Mouse (Mus musculus): ENCODE measurements around the gene Padi6. TPM values are rescaled to one million over a fixed set of nuclear protein-coding genes. Genes with fewer than 3 reads are reported as not detected.

Gene Padi6
- total RNA-seq, 2 experiments from 2014 or later: 0.34 to 1.2 TPM

DNA sequence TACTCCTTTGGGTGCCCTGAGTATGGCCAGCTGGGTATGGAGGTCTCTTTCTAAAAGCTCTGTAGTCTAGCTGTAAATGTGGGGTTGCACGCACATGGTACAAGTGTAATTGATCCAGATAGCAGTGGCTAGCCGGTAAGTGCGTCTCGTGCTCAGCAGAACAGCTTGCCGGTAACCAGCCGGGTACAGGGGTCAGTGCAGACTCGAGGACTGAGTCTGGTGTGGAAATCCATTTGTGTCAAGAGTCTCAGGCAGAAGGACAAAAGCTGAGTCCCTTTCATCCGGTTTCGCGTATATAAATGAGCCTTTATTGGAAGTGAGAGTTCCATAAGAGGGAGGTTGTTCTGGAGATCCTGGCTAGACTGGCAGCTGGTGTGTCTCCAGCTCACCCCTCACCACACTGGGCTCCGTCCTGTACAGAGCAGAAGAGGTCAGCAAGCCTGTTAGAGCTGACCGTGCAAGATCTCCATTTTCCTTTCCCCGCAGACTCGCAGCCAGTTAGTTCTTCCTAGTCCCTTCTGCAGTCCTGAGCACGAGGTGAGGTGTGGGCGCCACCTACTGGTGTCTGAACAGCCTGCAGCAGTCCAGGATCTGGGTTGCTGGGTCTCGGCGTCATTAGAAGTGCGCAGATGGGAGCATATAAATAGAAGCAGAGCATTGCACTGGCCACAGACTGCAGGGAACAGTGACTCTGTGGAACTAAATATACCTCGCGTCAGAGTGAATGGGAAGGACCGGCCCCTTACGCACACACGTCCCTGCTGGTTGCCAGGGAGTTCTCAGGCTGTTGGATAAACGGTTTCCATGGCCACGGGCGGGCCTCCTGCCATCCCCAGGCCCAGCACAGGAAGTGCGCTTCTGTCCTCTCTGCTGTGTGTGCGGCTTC lies 28.7 kb downstream of the Padi6 start:
- intact Hi-C loops (cut with DNase I): loop anchor here (1.0 to 5.0 kb wide), 3 partner anchors 13 to 244 kb away; partner anchors contain the start of gene Rcc2
- DNase-seq (ENCODE audit: low spot score in 2 of 2): peak; percentile 97 to 98

DNA sequence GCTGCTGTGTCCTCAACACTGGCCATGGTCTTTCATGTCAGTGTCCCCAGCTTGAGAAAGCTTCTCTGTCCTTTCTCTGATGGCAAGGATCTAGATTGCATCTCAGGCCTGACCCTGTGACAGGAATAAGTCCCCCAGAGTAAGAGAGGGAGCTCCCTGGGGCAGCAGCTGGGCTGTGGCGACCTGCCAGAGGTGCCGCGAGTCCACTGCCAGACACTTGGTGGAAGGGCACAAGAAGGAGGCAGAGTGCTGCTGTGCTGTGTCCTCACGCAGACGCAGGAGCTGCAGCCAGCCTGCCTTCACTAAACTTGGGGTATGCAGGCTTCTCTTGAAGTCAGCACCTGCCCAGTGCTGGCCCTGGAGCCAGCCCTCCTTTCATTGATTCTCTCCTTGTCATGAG lies 31.1 kb downstream of the Padi6 start:
- DNase-seq (ENCODE audit: low spot score in 2 of 2): no peak
- intact Hi-C loops (cut with DNase I): loop anchor here (5.0 kb wide), 1 partner anchor 246 kb away; no protein-coding TSS in a partner anchor

GRCm38 (mm10) chr4:140710781-140711180 lies 31.7 kb downstream of the Padi6 start:
- no peak for DNase-seq (ENCODE audit: low spot score in 2 of 2)
- intact Hi-C loops (cut with DNase I): loop anchor here (5.0 kb wide), 1 partner anchor 247 kb away; no protein-coding TSS in a partner anchor

GRCm38 (mm10) chr4:140709617-140710016 lies 32.8 kb downstream of the Padi6 start:
- DNase-seq (ENCODE audit: low spot score in 2 of 2): no peak
- intact Hi-C loops (cut with DNase I): loop anchor here (5.0 kb wide), 1 partner anchor 248 kb away; no protein-coding TSS in a partner anchor

GRCm38 (mm10) chr4:140709111-140709510 lies 33.3 kb downstream of the Padi6 start:
- no peak for DNase-seq (ENCODE audit: low spot score in 2 of 2)
- intact Hi-C loops (cut with DNase I): no loop called here

GRCm38 (mm10) chr4:140708297-140708927 lies 34.0 kb downstream of the Padi6 start:
- intact Hi-C loops (cut with DNase I): no loop called here
- DNase-seq (ENCODE audit: low spot score in 2 of 2): no peak

DNA sequence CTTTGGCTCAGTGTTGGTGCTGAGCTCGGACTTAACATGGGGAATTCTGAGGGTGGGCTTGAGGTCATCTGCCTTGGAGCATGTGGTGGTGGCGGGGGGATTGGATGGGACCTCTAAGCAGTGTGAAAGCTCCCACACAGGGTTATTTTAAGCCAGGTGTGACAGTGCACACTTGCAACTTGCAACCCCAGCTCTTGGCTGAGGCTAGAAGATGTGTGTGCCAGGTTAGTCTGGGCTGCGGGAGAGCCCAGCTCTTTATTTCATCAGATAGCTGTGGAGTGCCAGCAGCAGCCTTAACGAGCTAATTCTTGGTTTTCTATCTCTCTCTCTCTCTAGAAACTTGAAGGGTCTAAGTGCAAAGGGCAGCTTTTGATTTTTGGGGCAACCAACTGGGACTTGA lies 34.8 kb downstream of the Padi6 start:
- DNase-seq (ENCODE audit: low spot score in 2 of 2): no peak
- intact Hi-C loops (cut with DNase I): no loop called here

DNA sequence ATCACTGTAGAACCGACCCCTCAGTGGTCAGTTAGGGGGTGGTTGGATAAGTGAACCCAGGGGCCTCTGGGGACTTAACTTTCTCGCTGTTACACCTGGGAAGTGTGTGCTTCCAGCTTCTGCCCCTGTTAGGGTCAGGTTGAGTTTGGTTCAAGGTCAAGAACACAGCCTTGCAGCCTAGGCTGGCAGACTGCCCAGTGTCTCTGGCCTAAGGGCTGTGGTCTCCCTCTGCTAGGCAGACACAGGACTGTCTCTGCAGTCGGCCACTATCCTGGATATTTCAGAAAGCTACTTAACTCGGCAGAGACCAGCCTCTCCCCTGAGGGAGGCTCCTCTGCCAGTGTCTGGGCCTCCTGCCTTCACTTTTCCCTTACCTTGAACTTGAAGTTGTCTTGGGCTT lies 38.3 kb downstream of the Padi6 start:
- no peak for DNase-seq (ENCODE audit: low spot score in 2 of 2)
- intact Hi-C loops (cut with DNase I): no loop called here

DNA sequence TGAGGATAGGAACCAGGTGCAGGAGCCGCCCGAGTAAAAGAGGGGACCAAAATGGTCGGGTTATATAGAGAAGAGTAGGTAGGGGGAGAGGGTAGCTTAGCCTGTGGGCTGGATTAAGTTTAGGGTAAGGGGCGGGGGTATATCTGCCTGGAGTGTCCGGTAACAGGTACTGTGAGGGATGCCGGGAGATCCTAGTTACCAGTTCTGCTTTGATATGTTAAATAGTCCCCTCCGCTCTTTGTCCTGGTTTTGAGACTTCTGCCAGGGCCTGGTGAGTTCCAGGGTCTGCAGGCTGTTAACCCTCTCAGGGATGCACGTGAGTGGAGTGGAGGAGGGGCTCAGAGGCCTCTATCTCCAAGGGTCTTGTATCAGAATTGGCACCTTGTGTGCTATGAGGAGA lies 38.8 kb downstream of the Padi6 start:
- DNase-seq (ENCODE audit: low spot score in 2 of 2): no peak
- intact Hi-C loops (cut with DNase I): no loop called here

DNA sequence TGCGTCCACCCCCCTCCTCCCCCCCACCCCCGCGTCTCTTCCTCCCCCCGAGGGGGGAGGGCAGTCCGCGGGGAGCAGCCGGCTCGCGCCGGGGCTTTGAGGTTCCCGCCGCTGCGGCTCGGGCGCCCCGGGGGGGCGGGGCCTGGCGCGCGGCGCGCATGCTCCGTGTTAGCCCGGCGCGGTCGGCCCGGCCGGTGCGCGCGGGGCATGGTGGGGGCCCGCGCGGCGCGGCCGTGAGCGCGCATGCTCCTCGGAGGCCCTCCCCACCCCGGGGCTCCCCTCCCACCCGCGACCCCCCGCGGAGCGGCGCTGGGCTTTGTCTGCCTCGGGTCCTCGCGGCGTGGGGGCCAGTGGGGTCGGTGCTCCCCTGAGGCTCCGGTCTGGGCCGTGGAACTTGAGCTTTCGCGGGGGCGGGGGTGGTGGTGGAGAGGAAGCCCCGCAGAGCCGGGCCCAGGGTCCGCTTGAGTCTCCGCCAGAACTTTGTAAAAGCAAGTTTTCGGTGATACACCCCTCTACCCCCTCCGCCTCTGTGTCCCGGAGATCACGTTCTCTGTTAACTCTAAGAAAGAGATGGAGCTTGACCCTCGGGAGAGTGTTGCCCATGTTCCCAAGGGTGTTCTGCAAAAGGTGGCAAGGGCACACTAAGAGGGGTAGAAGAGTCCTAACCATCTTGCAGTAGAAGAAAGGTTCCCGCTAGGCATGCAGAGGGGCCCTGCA lies 39.7 kb downstream of the Padi6 start:
- intact Hi-C loops (cut with DNase I): no loop called here
- peak; percentile 77 to 85 for DNase-seq (ENCODE audit: low spot score in 2 of 2)

DNA sequence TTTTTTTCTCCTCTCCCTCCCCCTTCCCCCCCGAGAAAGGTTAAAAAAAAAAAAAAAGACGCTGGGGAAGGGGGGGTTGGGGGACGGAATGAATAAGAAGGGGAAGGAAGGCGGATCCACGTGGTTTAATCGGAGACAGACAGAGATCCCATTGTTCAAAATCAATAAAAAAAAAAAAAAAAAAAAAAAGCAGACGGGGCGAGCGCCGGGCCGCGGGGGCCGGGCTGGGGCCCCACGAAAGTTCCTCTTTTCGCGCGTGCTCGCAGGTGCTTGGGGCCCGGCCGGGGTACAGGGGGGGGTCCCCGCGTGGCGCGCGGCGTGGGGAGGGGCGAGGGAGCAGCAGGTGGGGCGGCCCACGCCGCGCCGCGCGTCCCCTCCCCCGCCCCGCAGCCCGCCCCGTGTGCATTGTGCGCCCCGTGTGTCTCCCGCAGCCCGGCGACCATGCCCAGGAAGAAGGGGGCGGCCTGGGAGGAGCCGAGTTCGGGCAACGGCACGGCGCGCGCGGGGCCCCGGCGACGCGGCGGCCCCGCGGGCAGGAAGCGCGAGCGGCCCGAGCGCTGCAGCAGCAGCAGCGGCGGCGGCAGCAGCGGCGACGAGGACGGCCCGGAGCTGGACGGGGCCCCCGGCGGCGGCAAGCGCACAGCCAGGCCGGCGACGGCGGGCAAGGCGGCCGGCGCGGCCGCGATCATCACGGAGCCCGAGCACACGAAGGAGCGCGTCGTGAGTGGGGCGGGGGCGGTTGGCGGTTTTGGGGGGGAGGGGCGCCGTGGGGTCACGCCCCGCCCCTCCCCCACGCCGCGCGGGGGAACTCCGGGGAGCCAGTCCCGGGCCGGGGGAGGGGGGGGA lies 40.5 kb downstream of the Padi6 start:
- DNase-seq (ENCODE audit: low spot score in 2 of 2): peak in 1 of 2 experiments; percentile 53
- intact Hi-C loops (cut with DNase I): loop anchor here (2.0 kb wide), 1 partner anchor 13 kb away; no protein-coding TSS in a partner anchor

DNA sequence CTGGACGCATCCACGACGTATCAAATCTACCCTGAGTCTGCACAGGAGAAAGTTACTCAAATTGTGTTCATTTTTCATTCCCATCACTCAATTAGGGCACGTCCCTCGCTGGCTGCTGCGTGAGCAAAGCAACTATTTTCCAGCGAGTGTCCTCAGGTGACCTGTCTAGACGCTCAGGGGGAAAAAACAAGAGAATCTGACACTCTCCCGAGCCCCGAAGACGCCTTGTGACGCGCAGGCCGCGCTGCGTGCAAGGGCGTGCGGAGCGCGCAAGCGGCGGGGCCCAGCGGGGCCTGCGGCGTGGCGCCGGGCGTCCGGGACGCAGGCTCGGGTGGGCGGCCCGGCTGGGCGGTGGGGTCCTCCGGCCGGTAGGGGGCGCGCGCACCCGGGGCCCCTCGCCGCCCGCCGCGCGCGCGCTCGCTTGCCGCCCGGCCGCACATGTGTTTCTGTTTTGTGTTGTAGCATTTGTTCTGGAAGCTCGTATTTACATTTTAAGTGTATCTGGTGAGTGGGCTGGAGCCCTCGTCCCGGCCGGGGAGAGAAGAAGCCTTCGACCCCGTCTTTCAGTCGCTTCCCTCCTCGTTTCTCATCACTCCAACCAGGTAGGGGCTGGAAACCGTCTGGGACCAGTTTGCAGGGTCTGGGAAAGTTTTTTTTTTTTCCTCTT lies 41.3 kb downstream of the Padi6 start:
- intact Hi-C loops (cut with DNase I): loop anchor here (2.0 kb wide), 1 partner anchor 14 kb away; no protein-coding TSS in a partner anchor
- peak; percentile 81 to 87 for DNase-seq (ENCODE audit: low spot score in 2 of 2)

- no peak for DNase-seq (ENCODE audit: low spot score in 2 of 2)
- intact Hi-C loops (cut with DNase I): loop anchor here (2.0 kb wide), 1 partner anchor 14 kb away; no protein-coding TSS in a partner anchor
Observed at GRCm38 (mm10) chr4:140700269-140701018, 42.0 kb downstream of the Padi6 start, which contains the start of gene Rcc2. Gene Rcc2, plus strand, starts transcription at chr4:140700541.

GRCm38 (mm10) chr4:140699441-140700127 lies 42.9 kb downstream of the Padi6 start:
- intact Hi-C loops (cut with DNase I): loop anchor here (2.0 kb wide), 1 partner anchor 15 kb away; no protein-coding TSS in a partner anchor
- peak; percentile 75 to 78 for DNase-seq (ENCODE audit: low spot score in 2 of 2)

DNA sequence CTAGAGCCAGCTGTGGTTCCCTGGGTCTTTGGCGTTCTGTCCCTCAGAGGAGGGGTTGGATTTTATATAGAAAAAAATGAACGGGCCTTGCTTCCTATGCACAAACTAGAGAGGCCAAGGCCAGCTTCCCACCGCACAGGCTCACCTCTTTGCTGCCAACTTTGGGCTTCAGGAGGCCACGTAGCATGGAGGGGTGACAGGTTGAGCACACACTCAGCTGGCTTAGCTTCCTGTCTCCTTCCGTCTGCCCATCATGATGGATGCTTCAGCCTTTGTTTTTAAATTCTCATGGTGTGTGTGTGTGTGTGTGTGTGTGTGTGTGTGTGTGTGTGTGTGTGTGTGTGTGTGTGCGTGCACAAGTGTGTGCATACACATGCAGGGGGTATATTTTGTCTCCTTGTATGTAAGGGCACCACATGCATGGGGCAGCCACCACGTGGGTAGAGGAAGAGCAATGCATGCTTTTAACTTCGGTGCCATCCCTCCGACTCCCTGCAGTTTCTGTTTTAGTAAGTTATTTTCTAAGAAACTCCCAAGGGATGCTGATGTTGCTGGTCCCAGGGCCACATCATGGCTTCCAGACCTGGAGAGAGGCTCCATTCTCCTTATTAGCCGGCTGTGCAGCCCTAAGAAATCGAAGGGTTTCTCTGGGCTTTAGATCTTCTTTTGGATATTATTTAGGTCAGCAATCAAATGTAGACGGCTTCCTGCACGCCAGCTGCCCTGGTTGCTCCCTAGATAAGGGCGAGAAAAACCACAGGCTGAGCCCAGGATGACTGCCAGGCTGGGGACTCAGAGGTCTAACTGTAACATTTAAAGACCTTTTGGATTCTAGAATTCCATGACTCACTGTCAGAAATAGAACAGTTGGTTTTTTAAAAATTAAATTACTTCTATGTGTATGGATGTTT lies 46.5 kb downstream of the Padi6 start:
- intact Hi-C loops (cut with DNase I): no loop called here
- DNase-seq (ENCODE audit: low spot score in 2 of 2): no peak

DNA sequence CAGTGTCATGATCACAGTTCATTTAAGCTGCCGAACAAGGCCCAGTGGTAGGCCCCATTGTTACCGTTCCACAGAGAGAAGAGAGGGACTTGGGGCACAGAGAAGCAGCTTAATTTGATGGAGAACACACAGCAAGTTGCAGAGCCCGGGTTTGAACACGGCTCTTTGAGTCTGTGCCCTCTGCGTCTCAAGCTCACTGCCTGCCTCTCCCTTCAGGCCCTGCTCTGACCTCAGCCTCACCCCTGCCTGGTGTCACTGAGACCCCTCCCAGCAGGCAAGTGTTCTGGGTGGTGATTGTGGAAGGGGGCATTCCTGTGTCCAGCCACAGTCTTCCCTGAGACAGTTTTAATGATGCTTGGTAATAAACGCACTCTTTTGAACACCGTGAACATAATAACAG lies 47.3 kb downstream of the Padi6 start:
- intact Hi-C loops (cut with DNase I): no loop called here
- no peak for DNase-seq (ENCODE audit: low spot score in 2 of 2)
